Mouse (Mus musculus) liver, postnatal 0 days (tissue): ENCODE measurements around the gene Smox.
"Not testable (repeated sequence)": the region's sequence is repeated elsewhere in the genome, so short reads cannot be mapped to it uniquely, and the experiment has no call there.

ENCODE experiments used
- CTCF ChIP-seq: sonication (generic); IDR thresholded peaks from 2 replicates; pipeline ENCODE4 v1.5.1; 2016; ENCODE audit warnings: antibody characterized with exemption, low read depth
- EP300 ChIP-seq: IDR thresholded peaks from 2 replicates; pipeline ENCODE4 v1.6.1; 2016; ENCODE audit warnings: antibody characterized with exemption, low read depth, mild to moderate bottlenecking

- not testable (repeated sequence) for TF ChIP-seq CTCF, EP300
Measured at GRCm38 (mm10) chr2:131477105-131477504, 14.2 kb upstream of the Smox start.
